Mouse (Mus musculus): ENCODE measurements around the gene Ugdh.
"Not testable (repeated sequence)": the region's sequence is repeated elsewhere in the genome, so short reads cannot be mapped to it uniquely, and the experiment has no call there.

The Ugdh gene

DNA sequence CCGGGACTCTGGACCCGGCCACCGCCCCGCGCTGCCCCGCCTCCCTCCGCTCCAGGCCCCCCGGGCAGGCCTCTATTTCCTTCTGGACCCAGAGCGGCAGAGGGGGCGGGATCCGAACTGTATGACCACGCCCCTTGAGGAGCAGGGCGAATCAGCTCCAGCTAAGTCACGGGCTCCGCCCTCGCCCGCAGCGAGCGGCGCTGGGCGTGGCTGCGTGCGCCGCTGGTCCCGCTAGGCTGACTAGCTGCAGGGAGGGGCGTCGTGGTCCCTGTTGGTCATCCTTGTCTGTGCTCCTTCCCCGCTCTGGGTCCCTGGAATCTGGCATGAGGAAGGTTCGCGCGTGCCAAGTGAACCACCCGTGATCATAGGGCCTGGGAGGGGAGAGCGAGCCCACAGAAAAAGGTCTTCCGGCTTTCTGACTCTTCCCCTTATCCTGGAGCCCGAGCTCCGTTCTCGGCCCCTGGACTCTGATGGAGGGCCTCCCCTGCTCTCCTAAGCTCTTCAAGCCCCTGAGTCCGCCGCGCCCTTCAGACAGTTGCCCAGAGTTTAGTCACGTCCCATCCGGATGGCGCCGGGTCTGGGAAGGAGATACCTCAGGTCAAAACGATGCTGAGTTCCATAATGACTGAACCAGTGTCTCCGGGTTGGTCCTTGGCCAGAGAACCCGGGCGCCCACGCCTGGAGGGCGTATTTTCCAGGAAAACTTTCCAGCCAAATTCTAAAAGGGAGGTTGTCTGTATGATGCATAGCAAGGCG, at the start of gene Ugdh:
TSS of gene Ugdh (minus strand) at position 144 of the 756 bp plus-strand sequence.
- peak; percentile 99 for DNase-seq

DNA sequence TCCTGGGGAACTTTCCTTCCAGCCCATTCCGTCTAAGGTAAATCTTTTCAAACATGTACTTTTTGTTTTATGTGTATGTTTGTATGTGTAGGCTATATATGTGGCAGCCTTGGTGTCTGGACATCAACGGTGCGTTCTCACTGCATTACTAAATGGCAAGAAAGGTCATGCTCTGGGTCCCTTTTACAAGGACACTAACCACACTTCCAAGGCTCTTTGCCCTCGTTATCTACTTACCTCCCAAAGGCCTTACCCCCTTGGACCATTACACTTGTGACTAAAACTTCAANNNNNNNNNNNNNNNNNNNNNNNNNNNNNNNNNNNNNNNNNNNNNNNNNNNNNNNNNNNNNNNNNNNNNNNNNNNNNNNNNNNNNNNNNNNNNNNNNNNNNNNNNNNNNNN, 47.2 kb upstream of the Ugdh start:
- no peak for DNase-seq

- DNase-seq, result no peak
Observed at GRCm38 (mm10) chr5:65480511-65480910, 44.8 kb upstream of the Ugdh start.

GRCm38 (mm10) chr5:65479681-65480445, 44.1 kb upstream of the Ugdh start:
- DNase-seq, result no peak

GRCm38 (mm10) chr5:65478224-65478623, 42.5 kb upstream of the Ugdh start:
- DNase-seq, result no peak

GRCm38 (mm10) chr5:65476739-65477138, 41.0 kb upstream of the Ugdh start:
- not testable (repeated sequence) for DNase-seq

DNA sequence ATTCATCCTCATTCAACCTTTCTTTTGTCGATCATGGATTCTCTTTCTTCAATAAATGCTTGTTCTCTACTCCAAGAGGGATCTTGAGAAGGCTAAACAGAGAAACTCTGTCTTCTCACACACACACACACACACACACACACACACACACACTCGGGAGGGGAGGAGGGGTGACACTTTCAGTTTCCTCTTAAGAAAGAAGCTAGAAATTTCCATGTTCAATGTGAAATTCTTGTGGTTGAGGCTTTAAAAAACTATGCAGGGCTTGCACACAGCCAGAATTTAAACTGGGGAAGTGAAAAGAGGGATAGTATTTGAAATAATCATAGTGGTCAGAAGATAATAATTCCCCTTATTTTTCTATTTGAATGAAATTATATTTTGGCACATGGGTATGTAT, 40.1 kb upstream of the Ugdh start:
- DNase-seq, result peak in 1 of 2 experiments; percentile 8

GRCm38 (mm10) chr5:65469766-65470165, 34.0 kb upstream of the Ugdh start:
- DNase-seq, result no peak

DNA sequence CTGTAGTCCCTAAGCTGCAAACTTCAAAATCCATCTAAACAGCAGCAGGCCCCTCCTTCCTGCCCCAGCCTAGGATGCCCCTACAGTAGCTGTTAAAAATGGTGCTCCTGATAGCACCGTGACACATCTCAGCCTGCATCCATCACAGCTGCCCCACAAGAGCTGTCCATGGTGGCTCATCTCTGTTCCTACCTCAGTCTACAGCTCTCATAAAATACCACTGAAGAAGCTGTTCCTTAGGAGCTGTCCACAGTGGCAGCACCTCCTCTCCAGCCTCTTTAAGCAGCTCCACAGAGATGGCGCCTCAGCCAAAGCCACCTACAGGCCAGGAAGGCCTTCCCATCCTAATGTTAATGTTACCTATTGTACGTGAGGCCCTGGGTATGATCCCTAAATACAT, 31.2 kb upstream of the Ugdh start:
- no peak for DNase-seq

- DNase-seq, result no peak
Observed at GRCm38 (mm10) chr5:65460361-65460760, 24.6 kb upstream of the Ugdh start.

GRCm38 (mm10) chr5:65459454-65459853, 23.7 kb upstream of the Ugdh start:
- no peak for DNase-seq

DNA sequence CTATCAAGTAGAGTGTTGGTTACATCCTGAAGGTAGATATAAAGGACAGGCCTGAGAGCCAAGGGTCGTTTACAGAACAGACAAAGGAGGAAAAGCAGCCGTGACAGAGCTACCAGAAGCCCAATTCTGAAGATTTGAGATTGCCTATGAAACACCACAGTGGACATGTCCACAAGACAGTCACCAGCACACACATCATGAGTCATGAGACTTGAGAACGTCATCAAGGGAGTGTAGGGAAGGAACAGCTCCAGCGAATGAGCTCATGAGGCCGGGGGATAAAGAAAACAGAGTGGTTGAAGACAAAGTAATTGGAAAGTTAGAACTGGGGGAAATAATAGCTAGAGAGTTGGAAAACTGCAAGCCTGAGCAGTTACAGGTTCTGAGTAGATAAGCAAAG, 22.1 kb upstream of the Ugdh start:
- DNase-seq, result no peak

- DNase-seq, result peak in 1 of 2 experiments; percentile 29
Observed at GRCm38 (mm10) chr5:65457086-65457827, 21.5 kb upstream of the Ugdh start.

GRCm38 (mm10) chr5:65454771-65455170, 19.0 kb upstream of the Ugdh start:
- DNase-seq, result no peak

DNA sequence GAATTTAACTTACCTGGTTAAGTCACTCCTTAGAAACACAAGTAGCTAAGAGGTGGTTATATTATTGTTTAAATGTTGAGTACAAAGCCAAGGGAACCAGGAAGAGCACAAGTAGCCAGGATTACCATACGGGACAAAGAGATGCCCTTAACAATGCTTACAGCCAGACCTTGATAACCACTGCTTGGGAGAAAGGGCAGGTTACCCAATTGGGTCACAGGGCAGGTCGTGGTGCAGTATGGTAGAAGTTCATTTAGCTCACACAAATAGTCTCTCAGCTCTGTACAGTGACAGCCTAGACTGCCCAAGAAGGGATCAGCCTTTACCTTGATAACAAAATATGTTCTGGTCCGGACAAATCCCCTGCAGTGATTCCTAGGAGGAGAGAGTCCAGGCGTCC, 13.2 kb upstream of the Ugdh start:
- DNase-seq, result no peak

DNA sequence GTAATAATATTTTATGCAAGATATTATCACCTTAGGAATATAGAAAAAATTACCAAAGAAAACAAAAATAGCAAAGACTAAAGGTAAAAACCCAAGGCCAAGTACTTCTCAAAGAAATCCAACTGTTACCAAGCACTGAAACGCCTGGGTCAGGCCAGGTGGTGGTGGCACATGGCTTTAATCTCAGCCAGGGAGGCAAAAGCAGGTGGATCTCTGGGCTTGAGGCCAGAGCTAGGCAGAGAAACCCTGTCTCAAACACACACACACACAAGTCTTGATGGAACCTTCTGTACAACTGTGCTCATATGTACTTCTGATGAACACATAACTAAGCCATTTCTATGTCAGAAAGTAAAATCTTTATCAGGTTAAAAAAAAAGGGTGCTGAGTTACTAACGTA, 12.1 kb upstream of the Ugdh start:
- DNase-seq, result no peak

DNA sequence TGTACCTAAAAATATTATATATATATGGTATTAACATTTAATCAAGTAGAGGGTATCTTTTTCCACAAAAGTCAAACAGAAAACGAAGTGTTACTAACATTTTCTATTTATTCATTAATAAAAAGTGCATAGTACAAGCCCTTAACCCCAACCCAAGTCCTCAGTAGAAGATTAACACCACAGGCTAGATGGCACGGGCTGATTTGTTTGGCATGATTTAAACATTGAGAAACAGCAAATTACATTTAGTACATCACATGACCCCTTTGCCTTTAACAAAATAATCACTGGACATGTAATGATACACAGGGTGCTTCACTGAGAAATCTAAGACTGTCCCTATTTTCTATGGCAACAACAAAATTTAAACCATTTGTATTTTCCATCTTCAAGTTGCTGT, 11.0 kb upstream of the Ugdh start:
- no peak for DNase-seq

GRCm38 (mm10) chr5:65444981-65445380, 9.2 kb upstream of the Ugdh start:
- no peak for DNase-seq

- no peak for DNase-seq
Observed at GRCm38 (mm10) chr5:65438041-65438440, 2.3 kb upstream of the Ugdh start.

DNA sequence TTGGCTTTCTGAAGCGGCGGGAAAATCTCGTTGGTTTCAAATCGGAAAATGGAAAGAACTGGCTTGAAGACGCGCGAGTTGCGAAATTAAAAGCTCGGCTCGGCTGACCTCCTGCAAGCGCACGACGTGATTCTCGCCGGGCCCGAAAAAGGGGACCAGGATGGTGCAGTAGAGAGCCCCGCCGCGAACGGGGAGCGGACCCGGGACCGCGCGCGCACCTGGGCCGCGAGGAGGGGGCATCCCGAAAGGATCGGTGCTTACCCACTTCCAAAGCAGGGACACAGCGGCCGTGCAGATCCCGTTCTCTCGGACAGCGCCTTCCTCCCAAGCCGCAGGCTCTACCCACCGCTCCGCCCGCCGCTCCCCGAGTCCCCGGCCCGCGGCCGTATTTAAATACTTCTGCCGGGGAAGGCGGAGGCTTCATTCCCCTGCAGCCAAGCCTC, 365 bp downstream of the Ugdh start:
- no peak for DNase-seq

DNA sequence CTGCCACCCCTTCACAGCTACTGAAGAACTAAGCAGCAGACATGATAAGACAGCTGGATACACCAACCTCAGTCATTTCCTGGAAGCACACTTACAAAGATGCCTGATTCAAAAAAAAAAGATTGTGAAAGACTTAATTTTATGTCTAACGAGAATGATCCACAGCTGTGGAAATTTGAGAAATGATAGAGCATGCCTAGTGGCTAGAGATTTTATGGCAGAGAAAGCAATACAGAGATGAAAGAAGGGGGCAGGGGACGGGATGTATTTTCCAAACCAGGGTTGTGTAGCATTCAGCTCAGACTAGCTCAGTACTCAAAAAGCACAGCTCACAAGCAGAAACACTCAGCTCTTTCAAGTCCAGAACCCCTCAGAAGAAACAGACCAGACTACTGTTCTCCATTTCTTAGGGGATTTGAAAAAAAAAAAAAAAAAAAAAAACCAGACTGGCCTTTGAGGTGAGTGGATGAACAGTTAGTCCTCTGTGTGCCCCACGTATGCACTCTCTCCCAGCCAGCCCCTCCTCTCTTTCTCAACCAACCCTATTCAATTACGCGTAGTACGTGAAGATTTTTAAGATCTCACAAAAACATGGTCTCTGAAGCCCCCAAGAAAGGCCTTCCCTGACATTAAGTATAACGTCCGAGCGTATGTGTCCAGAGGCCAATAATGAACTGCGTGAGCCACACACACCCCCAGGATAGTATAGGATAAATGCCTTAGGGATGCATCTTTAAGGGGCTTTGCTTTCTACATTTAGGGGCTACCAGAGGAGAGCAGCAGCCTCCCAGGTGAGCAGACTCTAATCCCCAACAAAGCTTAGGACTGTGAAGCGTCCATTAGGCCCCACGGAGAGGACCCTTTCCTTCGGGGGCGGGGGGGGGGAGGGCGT, 1.0 kb downstream of the Ugdh start:
- DNase-seq, result no peak

DNA sequence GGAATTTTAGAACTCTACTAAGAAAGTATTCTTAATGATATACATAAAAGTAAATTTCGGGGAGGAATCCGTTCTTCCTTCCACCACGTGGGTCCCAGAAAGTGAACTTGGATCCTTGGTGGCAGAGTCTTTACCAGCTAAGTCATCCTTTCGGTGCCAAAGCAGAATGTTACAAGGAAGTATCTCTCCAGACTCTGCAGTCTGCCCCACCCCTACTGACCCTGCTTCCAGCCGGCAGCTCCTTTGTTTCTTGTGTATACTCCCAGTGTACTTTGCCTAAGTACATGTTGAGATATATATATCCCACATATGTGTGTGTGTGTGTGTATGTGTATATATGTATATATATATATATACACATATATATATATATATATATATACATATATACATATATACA, 6.3 kb downstream of the Ugdh start:
- no peak for DNase-seq

- DNase-seq, result peak; percentile 47 to 61
Observed at GRCm38 (mm10) chr5:65428321-65428720, 7.4 kb downstream of the Ugdh start.
